Mouse (Mus musculus) limb, embryonic 13.5 days (tissue): ENCODE measurements around the gene Man1b1. TPM values are rescaled to one million over a fixed set of nuclear protein-coding genes. Genes with fewer than 3 reads are reported as not detected.

Experiments
- ATAC-seq: fragments of 200-750 bp; cut with Nextera tagmentation; 2 replicates; pipeline ENCODE4 v1.8.0; 2017; ENCODE audit warnings: low read depth, moderate number of reproducible peaks, moderate TSS enrichment; ENCODE audit not compliant: low FRiP score
- H3K27ac ChIP-seq: fragments of 300-500 bp; sonication (generic); 2 replicates; pipeline ENCODE4 v1.5.1; 2015; ENCODE audit warnings: inconsistent platforms, mild to moderate bottlenecking, moderate library complexity
- H3K27me3 ChIP-seq: fragments of 300-500 bp; sonication (generic); 2 replicates; pipeline ENCODE4 v1.6.1; 2015; ENCODE audit warnings: mild to moderate bottlenecking, inconsistent platforms
- H3K36me3 ChIP-seq: fragments of 300-500 bp; sonication (generic); 2 replicates; pipeline ENCODE4 v1.6.1; 2015; ENCODE audit warnings: inconsistent platforms, mild to moderate bottlenecking, moderate library complexity
- H3K4me1 ChIP-seq: fragments of 300-500 bp; sonication (generic); 2 replicates; pipeline ENCODE4 v1.6.1; 2015; ENCODE audit warnings: inconsistent platforms
- H3K4me2 ChIP-seq: fragments of 300-500 bp; sonication (generic); replicated peaks from 2 replicates; pipeline ENCODE4 v1.6.1; 2015; ENCODE audit warnings: inconsistent platforms, mild to moderate bottlenecking, moderate library complexity
- H3K4me3 ChIP-seq: fragments of 300-500 bp; sonication (generic); 2 replicates; pipeline ENCODE4 v1.5.1; 2015; ENCODE audit warnings: moderate library complexity, mild to moderate bottlenecking, inconsistent platforms
- H3K9ac ChIP-seq: fragments of 300-500 bp; sonication (generic); 2 replicates; pipeline ENCODE4 v1.6.1; 2015; ENCODE audit warnings: mild to moderate bottlenecking, inconsistent platforms
- H3K9me3 ChIP-seq: fragments of 300-500 bp; sonication (generic); 2 replicates; pipeline ENCODE4 v1.6.1; 2016; ENCODE audit warnings: inconsistent platforms
- WGBS: fragments of 180-500 bp; shearing (Covaris S2); methylation state at CpG from one replicate; pipeline ENCODE4 v1.1.7; 2015; 5-methylcytosine and 5-hydroxymethylcytosine counted together
- polyA plus RNA-seq: library from polyadenylated mRNA; unstranded; fragments of >200 nt; fragmentation: Nextera tagmentation; extraction: Ambion mirVana; gene quantifications from 2 replicates; pipeline ENCODE4 v1.2.1, GENCODE M21; 2015

Gene Man1b1
- polyA plus RNA-seq, 1 experiment from 2014 or later = 54.5 TPM

- peaks cover 21% of the 10 kb centered on the region for H3K4me1 ChIP-seq
- 88% methylated on average over 6 of the region's 6 CpGs for WGBS
Measured at GRCm38 (mm10) chr2:25354211-25354610, 22.1 kb downstream of the Man1b1 start.

GRCm38 (mm10) chr2:25355419-25356066 is 23.4 kb downstream of the Man1b1 start:
- no peak for ATAC-seq
- H3K4me3 ChIP-seq = peak overlapping the region; percentile 61
- 38% methylated on average over 18 of the region's 18 CpGs for whole genome bisulfite sequencing
- H3K4me2 ChIP-seq = peak overlapping the region; percentile 77
- peaks cover 27% of the 10 kb centered on the region for H3K36me3 ChIP-seq
- H3K9me3 ChIP-seq = no peaks in the 10 kb centered on the region
- H3K27ac ChIP-seq = no peak overlapping the region
- H3K27me3 ChIP-seq = no peaks in the 10 kb centered on the region
- peak overlapping the region; percentile 71 for H3K9ac ChIP-seq
- peaks cover 21% of the 10 kb centered on the region for H3K4me1 ChIP-seq

More at GRCm38 (mm10) chr2:25354211-25354610, 22.1 kb downstream of the Man1b1 start:
- ATAC-seq = no peak
- Histone ChIP-seq H3K4me3 (no peak overlapping the region), H3K27ac (no peak overlapping the region), H3K9me3 (no peaks in the 10 kb centered on the region), H3K36me3 (peaks cover 40% of the 10 kb centered on the region), H3K27me3 (no peaks in the 10 kb centered on the region), H3K9ac (no peak overlapping the region), H3K4me2 (no peak overlapping the region)

- Histone ChIP-seq H3K4me3 (peak within 1 kb of the TSS; percentile 61), H3K4me1 (peaks cover 21% of the 10 kb centered on the region), H3K4me2 (peak within 1 kb of the TSS; percentile 77), H3K36me3 (peaks cover 18% of the 10 kb centered on the region), H3K9me3 (no peaks in the 10 kb centered on the region), H3K9ac (peak within 1 kb of the TSS; percentile 71), H3K27me3 (no peaks in the 10 kb centered on the region), H3K27ac (no peak within 1 kb of the TSS)
- WGBS = 5% methylated on average over 13 of the region's 13 CpGs
- peak; percentile 89 for ATAC-seq
Measured at GRCm38 (mm10) chr2:25356208-25357079, 24.3 kb downstream of the Man1b1 start, which contains the start of gene Dpp7. Dpp7 (minus strand) TSS chr2:25356359.

- H3K9ac ChIP-seq = no peak overlapping the region
- 78% methylated on average over 4 of the region's 4 CpGs for WGBS
- H3K4me3 ChIP-seq = no peak overlapping the region
- H3K36me3 ChIP-seq = no peaks in the 10 kb centered on the region
- no peak overlapping the region for H3K4me2 ChIP-seq
- no peaks in the 10 kb centered on the region for H3K9me3 ChIP-seq
- no peak for ATAC-seq
- peaks cover 23% of the 10 kb centered on the region for H3K4me1 ChIP-seq
- H3K27ac ChIP-seq = no peak overlapping the region
- peaks cover 25% of the 10 kb centered on the region for H3K27me3 ChIP-seq
Measured at GRCm38 (mm10) chr2:25359848-25360247, 27.7 kb downstream of the Man1b1 start.

GRCm38 (mm10) chr2:25363478-25364178 is 31.5 kb downstream of the Man1b1 start:
- H3K27ac ChIP-seq = no peak overlapping the region
- 53% methylated on average over 13 of the region's 13 CpGs for WGBS
- peaks cover 8% of the 10 kb centered on the region for H3K4me1 ChIP-seq
- H3K4me3 ChIP-seq = no peak overlapping the region
- peaks cover 51% of the 10 kb centered on the region for H3K27me3 ChIP-seq
- H3K9me3 ChIP-seq = no peaks in the 10 kb centered on the region
- H3K4me2 ChIP-seq = no peak overlapping the region
- no peaks in the 10 kb centered on the region for H3K36me3 ChIP-seq
- 0 out of 2 replicates have a peak overlapping the region, but pooled peaks have one; percentile 31 for H3K9ac ChIP-seq
- no peak for ATAC-seq

GRCm38 (mm10) chr2:25364313-25364712 is 32.2 kb downstream of the Man1b1 start:
- Histone ChIP-seq H3K4me3 (peak overlapping the region; percentile 67), H3K27ac (no peak overlapping the region), H3K4me2 (peak overlapping the region; percentile 99), H3K9ac (no peak overlapping the region; the same call in 1 of the 2 replicates), H3K9me3 (no peaks in the 10 kb centered on the region), H3K27me3 (peaks cover 51% of the 10 kb centered on the region), H3K4me1 (peaks cover 8% of the 10 kb centered on the region), H3K36me3 (no peaks in the 10 kb centered on the region)
- 82% methylated on average over 4 of the region's 4 CpGs for WGBS
- ATAC-seq = no peak; the same call in 1 of the 2 replicates

GRCm38 (mm10) chr2:25364761-25365090 is 32.6 kb downstream of the Man1b1 start:
- ATAC-seq = no peak

GRCm38 (mm10) chr2:25365091-25365761 is 33.1 kb downstream of the Man1b1 start, which contains the start of gene Uap1l1:
Uap1l1 (minus strand) TSS chr2:25365682.
- WGBS = under 1% methylated on average over 54 of the region's 54 CpGs
- H3K9me3 ChIP-seq = no peaks in the 10 kb centered on the region
- peak within 1 kb of the TSS; percentile 99 for H3K4me2 ChIP-seq
- peak within 1 kb of the TSS; percentile 78 for H3K9ac ChIP-seq
- H3K27ac ChIP-seq = no peak within 1 kb of the TSS
- H3K4me1 ChIP-seq = peaks cover 8% of the 10 kb centered on the region
- peaks cover 51% of the 10 kb centered on the region for H3K27me3 ChIP-seq
- peak within 1 kb of the TSS; percentile 67 for H3K4me3 ChIP-seq
- H3K36me3 ChIP-seq = no peaks in the 10 kb centered on the region
- peak; percentile 69 for ATAC-seq

More at GRCm38 (mm10) chr2:25364761-25365090, 32.6 kb downstream of the Man1b1 start:
- 30% methylated on average over 9 of the region's 9 CpGs for WGBS
- H3K27ac ChIP-seq = no peak overlapping the region
- H3K9me3 ChIP-seq = no peaks in the 10 kb centered on the region
- peak overlapping the region; percentile 78 for H3K9ac ChIP-seq
- H3K4me1 ChIP-seq = peaks cover 8% of the 10 kb centered on the region
- peak overlapping the region; percentile 67 for H3K4me3 ChIP-seq
- H3K4me2 ChIP-seq = peak overlapping the region; percentile 99
- H3K36me3 ChIP-seq = no peaks in the 10 kb centered on the region
- peaks cover 51% of the 10 kb centered on the region for H3K27me3 ChIP-seq

GRCm38 (mm10) chr2:25369996-25370395 is 37.9 kb downstream of the Man1b1 start:
- no peak overlapping the region for H3K9ac ChIP-seq
- no peaks in the 10 kb centered on the region for H3K9me3 ChIP-seq
- H3K4me2 ChIP-seq = no peak overlapping the region
- ATAC-seq = no peak
- WGBS = 85% methylated on average over 3 of the region's 3 CpGs
- peaks cover 33% of the 10 kb centered on the region for H3K4me1 ChIP-seq
- peaks cover 25% of the 10 kb centered on the region for H3K27me3 ChIP-seq
- peaks cover 4% of the 10 kb centered on the region; the same call in 1 of the 2 replicates for H3K36me3 ChIP-seq
- no peak overlapping the region for H3K4me3 ChIP-seq
- H3K27ac ChIP-seq = no peak overlapping the region

GRCm38 (mm10) chr2:25371764-25372643 is 39.9 kb downstream of the Man1b1 start, which contains the start of gene Sapcd2:
Sapcd2 (plus strand) TSS chr2:25372321.
- Histone ChIP-seq H3K9ac (peak within 1 kb of the TSS; percentile 75), H3K4me2 (peak within 1 kb of the TSS; percentile 98), H3K4me3 (peak within 1 kb of the TSS; percentile 79), H3K27ac (peak within 1 kb of the TSS; percentile 83), H3K36me3 (peaks cover 21% of the 10 kb centered on the region), H3K9me3 (no peaks in the 10 kb centered on the region), H3K4me1 (peaks cover 28% of the 10 kb centered on the region), H3K27me3 (peaks cover 7% of the 10 kb centered on the region)
- ATAC-seq = peak; percentile 94
- under 1% methylated on average over 65 of the region's 65 CpGs for WGBS
